Mouse (Mus musculus): ENCODE results near the gene Olfr96. TPM values are rescaled to one million over a fixed set of nuclear protein-coding genes. Genes with fewer than 3 reads are reported as not detected.
"Not testable (repeated sequence)": the region's sequence is repeated elsewhere in the genome, so short reads cannot be mapped to it uniquely, and the experiment has no call there.

Gene Olfr96
- total RNA-seq (2022): not detected

DNA sequence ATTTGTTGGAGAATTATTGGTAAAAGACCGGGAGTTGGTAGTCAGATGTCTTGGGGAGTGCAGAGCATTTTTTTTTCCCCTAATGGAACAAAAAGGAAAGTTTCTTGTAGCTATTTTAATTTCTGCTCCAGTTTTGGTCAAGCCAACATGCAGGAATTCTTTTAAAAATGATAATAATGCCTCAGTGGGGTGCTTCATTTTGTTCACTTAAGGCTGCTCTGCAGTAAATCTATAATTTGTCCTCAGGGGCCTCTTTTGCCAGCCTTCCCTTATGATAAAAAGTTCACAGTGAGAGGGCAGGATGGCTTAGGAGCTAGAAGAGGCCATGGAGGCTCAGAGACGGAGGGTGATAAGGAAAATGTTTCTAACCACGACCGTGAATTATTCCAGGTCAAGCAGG, at the start of gene Olfr96:
Gene Olfr96, plus strand, starts transcription at position 301 of the 400 bp plus-strand sequence.
- DNase-seq (ENCODE audit: low spot score in 2 of 2): no peak

DNA sequence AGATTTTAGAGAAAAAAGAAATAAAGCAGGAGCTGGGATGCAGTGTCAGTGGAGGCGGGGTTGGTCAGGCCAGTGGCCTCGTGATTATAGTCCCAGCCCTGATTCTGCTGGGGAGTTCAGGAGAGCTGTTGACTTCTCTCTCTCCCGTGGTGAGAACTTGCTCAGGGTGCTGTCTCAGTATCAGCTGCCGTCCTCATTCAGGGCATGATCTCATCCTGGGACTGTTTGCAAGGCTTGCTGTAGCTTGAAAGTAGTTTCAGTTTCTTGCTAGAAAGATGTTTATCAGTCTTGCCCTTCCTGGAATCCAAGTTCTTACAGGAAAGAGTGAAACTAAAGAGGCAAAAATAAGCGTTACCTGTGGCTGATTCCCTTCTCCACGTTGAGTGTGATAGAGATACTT, 34.5 kb upstream of the Olfr96 start:
- DNase-seq (ENCODE audit: low spot score in 2 of 2): no peak

DNA sequence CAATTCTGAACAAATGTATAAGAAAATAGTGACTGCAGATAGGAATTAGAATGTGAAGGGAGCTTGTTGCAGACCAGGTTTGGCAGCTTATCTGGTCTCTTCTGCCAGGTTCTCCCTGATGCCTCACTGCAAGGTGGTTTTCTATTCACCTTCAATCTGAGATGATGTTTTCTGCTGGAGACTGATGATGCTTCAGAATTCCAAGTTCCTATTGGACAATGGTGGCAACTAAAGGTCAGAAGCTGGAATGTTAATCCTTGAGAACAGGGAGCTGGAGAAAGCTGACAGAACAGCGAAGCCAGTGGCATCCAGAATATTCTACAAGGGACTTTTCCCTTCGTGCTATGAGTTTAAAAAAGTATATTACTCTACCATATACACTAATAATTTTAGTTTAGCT, 29.2 kb upstream of the Olfr96 start:
- DNase-seq (ENCODE audit: low spot score in 2 of 2): no peak

- no peak for DNase-seq (ENCODE audit: low spot score in 2 of 2)
Measured at GRCm38 (mm10) chr17:37193032-37193431, 26.9 kb upstream of the Olfr96 start.

GRCm38 (mm10) chr17:37193656-37194055, 26.3 kb upstream of the Olfr96 start, which contains the start of gene Ubd:
TSS of gene Ubd (plus strand) at chr17:37193892.
- no peak for DNase-seq (ENCODE audit: low spot score in 2 of 2)

- no peak for DNase-seq (ENCODE audit: low spot score in 2 of 2)
Measured at GRCm38 (mm10) chr17:37194782-37195181, 25.2 kb upstream of the Olfr96 start.

GRCm38 (mm10) chr17:37196845-37197724, 22.9 kb upstream of the Olfr96 start:
- peak; percentile 18 to 39 for DNase-seq (ENCODE audit: low spot score in 2 of 2)

DNA sequence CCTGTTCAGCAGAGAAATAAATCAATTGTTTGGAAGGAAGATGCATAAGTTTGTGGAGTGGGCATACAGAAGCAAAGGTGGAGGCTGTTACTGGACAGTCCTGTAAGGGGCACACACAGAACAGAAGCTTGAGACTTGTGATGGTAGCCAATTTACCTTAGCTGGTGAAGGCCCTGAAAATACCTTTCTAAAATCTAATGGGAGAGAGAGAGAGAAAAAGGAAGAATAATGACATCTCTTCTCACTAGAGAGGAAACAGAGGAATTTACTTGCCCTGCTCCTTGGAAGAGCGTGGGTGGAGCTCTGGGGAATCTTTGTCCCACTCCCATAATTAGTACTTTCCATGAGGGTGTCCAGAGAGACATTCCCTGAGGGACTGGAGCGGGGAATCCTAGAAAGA, 19.1 kb upstream of the Olfr96 start, which contains the start of gene Olfr94:
Gene Olfr94, minus strand, starts transcription at position 101 of the 400 bp plus-strand sequence.
- no peak for DNase-seq (ENCODE audit: low spot score in 2 of 2)

- peak; percentile 57 to 69 for DNase-seq (ENCODE audit: low spot score in 2 of 2)
Measured at GRCm38 (mm10) chr17:37203206-37203916, 16.6 kb upstream of the Olfr96 start.

GRCm38 (mm10) chr17:37203917-37204236, 16.1 kb upstream of the Olfr96 start:
- DNase-seq (ENCODE audit: low spot score in 2 of 2): no peak

- DNase-seq (ENCODE audit: low spot score in 2 of 2): peak in 1 of 2 experiments; percentile 15
Measured at GRCm38 (mm10) chr17:37210884-37211768, 8.8 kb upstream of the Olfr96 start.

- no peak for DNase-seq (ENCODE audit: low spot score in 2 of 2)
Measured at GRCm38 (mm10) chr17:37213018-37213417, 6.9 kb upstream of the Olfr96 start, which contains the start of gene Olfr95. TSS of gene Olfr95 (minus strand) at chr17:37213118.

DNA sequence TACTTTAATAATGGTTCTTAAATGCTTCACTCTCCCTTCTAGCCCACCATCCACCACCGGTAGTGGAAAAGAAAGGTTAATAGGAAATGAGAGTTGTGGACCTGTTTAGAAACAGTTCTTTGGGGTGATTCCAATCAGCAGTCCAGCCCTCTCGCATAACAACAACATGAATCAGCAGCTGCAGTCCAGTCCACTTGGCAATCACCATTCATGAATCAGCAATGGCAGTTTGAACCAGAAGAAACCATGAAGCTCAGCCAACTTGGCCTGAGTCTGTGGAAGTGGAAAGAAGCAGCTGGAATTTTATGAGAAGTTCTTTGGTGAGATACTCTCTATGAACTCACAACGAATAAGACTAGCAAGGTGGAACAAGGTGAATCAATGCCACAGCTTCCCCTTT, 1.5 kb upstream of the Olfr96 start:
- DNase-seq (ENCODE audit: low spot score in 2 of 2): no peak

GRCm38 (mm10) chr17:37221879-37222278, 1.9 kb downstream of the Olfr96 start:
- DNase-seq (ENCODE audit: low spot score in 2 of 2): no peak

DNA sequence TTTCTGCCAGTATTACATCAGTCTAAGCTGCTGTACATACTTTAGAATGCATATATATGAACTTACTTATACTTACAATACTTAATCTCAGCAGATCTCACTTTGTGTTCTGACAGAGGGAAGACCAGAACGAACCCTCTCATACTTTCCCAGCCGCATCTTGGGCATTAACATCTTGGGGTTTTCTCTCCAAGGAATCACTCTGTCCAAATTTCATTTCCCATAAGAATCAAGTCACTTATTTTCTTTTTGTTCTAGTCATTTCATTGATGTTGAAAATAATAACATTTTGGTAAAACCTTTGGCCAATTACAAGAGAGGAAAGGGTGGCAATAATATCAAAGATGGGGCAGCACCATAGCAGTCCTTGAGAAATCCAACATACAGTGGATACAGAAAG, 17.3 kb downstream of the Olfr96 start, which contains the start of gene Olfr97:
Gene Olfr97, minus strand, starts transcription at position 101 of the 400 bp plus-strand sequence.
- not testable (repeated sequence) for DNase-seq (ENCODE audit: low spot score in 2 of 2)

GRCm38 (mm10) chr17:37242198-37242597, 22.3 kb downstream of the Olfr96 start:
- no peak for DNase-seq (ENCODE audit: low spot score in 2 of 2)

DNA sequence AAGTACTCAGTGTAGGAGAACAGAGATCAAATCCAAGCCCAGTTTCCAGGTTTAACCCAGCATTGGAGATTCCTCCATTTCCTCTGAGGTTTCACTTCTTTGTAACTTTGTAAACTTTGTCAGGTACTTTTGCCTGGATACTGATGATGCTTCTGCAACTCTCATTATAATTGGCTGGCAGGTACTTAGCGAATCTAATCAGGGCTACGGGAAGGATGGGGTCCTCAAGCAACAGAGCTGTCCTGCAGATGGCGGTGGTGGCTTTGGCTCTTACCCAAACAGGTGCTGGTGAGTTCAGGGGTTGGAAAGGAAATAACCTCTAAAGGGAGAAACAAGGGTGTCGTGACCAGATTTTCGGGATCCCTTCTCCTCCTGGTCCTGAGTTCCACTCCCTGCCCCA, 26.8 kb downstream of the Olfr96 start:
- DNase-seq (ENCODE audit: low spot score in 2 of 2): peak; percentile 6 to 14

- no peak for DNase-seq (ENCODE audit: low spot score in 2 of 2)
Measured at GRCm38 (mm10) chr17:37249460-37249859, 29.5 kb downstream of the Olfr96 start.

DNA sequence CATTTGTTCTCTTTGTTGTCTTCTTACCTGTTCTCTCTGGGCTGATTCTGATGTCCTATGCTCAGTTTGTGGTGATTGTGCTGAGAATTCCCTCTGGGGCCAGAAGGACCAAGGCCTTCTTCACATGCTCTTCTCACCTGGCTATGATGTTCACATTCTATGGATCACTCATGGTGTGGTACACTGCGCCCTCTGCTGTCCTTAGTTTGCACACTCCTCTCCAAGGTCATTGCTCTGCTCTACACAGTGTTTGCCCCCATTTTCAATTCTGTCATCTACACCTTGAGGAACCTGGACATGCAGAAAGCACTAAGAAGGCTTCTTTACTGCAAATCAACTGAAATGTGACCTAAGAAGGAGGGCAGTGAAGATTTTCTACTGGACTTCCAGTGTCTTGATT, 30.6 kb downstream of the Olfr96 start:
- DNase-seq (ENCODE audit: low spot score in 2 of 2): no peak

- DNase-seq (ENCODE audit: low spot score in 2 of 2): no peak
Measured at GRCm38 (mm10) chr17:37263626-37264025, 43.7 kb downstream of the Olfr96 start, which contains the start of gene Olfr98. TSS of gene Olfr98 (minus strand) at chr17:37263749.

DNA sequence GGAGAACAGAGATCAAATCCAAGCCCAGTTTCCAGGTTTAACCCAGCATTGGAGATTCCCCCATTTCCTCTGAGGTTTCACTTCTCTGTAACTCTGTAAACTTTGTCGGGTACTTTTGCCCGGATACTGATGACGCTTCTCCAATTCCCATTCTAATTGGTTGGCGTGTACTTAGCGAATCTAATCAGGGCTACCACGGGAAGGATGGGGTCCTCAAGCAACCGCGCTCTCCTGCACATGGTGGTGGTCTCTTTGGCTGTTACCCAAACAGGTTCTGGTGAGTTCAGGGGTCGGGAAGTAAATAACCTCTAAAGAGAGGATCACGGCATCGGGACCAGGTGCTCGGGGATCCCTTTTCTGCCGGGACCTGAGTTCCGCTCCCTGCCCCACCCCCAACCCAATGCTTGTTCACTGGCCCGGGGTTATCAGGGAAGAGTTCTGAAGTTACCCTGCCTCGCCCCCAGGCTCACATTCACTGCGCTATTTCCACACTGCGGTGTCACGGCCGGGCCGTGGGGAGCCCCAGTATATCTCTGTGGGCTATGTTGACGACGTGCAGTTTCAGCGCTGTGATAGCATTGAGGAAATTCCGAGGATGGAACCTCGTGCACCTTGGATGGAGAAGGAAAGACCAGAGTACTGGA, 50.2 kb downstream of the Olfr96 start, which contains the start of gene H2-M3:
Gene H2-M3, plus strand, starts transcription at position 163 of the 644 bp plus-strand sequence.
- DNase-seq (ENCODE audit: low spot score in 2 of 2): peak; percentile 75 to 95

All from left cerebral cortex, adult 8-10 months (tissue).